Mouse (Mus musculus) layer of hippocampus, adult 8-10 months (tissue): Measurements from ENCODE around the gene Wwp2. TPM values are rescaled to one million over a fixed set of nuclear protein-coding genes. Genes with fewer than 3 reads are reported as not detected.
A peak's percentile ranks its signal among the peaks of the same experiment; 100 is the strongest.
"Not testable (repeated sequence)": the region's sequence is repeated elsewhere in the genome, so short reads cannot be mapped to it uniquely, and the experiment has no call there.

Experiments used
- DNase-seq, 2 experiments: peaks; one replicate each; pipeline ENCODE4 v3.0.0; 2022; ENCODE audit warnings: low spot score in 2 of 2
- total RNA-seq, 4 experiments: library from RNA; stranded (reverse); gene quantifications; 2 replicates each; pipeline ENCODE4 v1.2.4; 2022

Gene Wwp2
- total RNA-seq, 4 experiments from 2014 or later, result 35.1 to 43.2 (median 41.4) TPM

- DNase-seq, result no peak
Measured at GRCm38 (mm10) chr8:107473369-107473768, 37.2 kb downstream of the Wwp2 start.

GRCm38 (mm10) chr8:107475613-107476012 lies 39.4 kb downstream of the Wwp2 start:
- DNase-seq, result peak in 1 of 2 experiments; percentile 18

GRCm38 (mm10) chr8:107476786-107477185 lies 40.6 kb downstream of the Wwp2 start:
- DNase-seq, result not testable (repeated sequence)

- DNase-seq, result no peak
Measured at GRCm38 (mm10) chr8:107478728-107479127, 42.6 kb downstream of the Wwp2 start.

GRCm38 (mm10) chr8:107480436-107480835 lies 44.3 kb downstream of the Wwp2 start:
- DNase-seq, result no peak

- peak; percentile 61 to 72 for DNase-seq
Measured at GRCm38 (mm10) chr8:107483250-107483649, 47.1 kb downstream of the Wwp2 start.

- no peak for DNase-seq
Measured at GRCm38 (mm10) chr8:107484956-107485355, 48.8 kb downstream of the Wwp2 start.

GRCm38 (mm10) chr8:107488551-107488950 lies 52.4 kb downstream of the Wwp2 start:
- no peak for DNase-seq

GRCm38 (mm10) chr8:107489086-107489485 lies 52.9 kb downstream of the Wwp2 start:
- no peak for DNase-seq

- DNase-seq, result no peak
Measured at GRCm38 (mm10) chr8:107489921-107490320, 53.8 kb downstream of the Wwp2 start.

- DNase-seq, result no peak
Measured at GRCm38 (mm10) chr8:107490649-107491048, 54.5 kb downstream of the Wwp2 start.

- no peak for DNase-seq
Measured at GRCm38 (mm10) chr8:107491212-107491611, 55.0 kb downstream of the Wwp2 start.

- no peak for DNase-seq
Measured at GRCm38 (mm10) chr8:107491831-107492230, 55.7 kb downstream of the Wwp2 start.

- no peak for DNase-seq
Measured at GRCm38 (mm10) chr8:107492802-107493201, 56.6 kb downstream of the Wwp2 start.

- no peak for DNase-seq
Measured at GRCm38 (mm10) chr8:107495425-107495824, 59.3 kb downstream of the Wwp2 start.

- DNase-seq, result no peak
Measured at GRCm38 (mm10) chr8:107497708-107498107, 61.5 kb downstream of the Wwp2 start.

- DNase-seq, result no peak
Measured at GRCm38 (mm10) chr8:107498390-107498789, 62.2 kb downstream of the Wwp2 start.

- no peak for DNase-seq
Measured at GRCm38 (mm10) chr8:107498806-107499205, 62.6 kb downstream of the Wwp2 start.

GRCm38 (mm10) chr8:107499519-107499918 lies 63.4 kb downstream of the Wwp2 start:
- DNase-seq, result no peak

GRCm38 (mm10) chr8:107502407-107502806 lies 66.2 kb downstream of the Wwp2 start:
- no peak for DNase-seq

- DNase-seq, result no peak
Measured at GRCm38 (mm10) chr8:107502922-107503321, 66.8 kb downstream of the Wwp2 start.

GRCm38 (mm10) chr8:107503354-107503753 lies 67.2 kb downstream of the Wwp2 start:
- no peak for DNase-seq

GRCm38 (mm10) chr8:107504239-107504985 lies 68.2 kb downstream of the Wwp2 start:
- no peak for DNase-seq
